Mouse (Mus musculus) adipose tissue, adult 10 weeks (tissue): ENCODE results near the gene Krtap6-2. TPM values are rescaled to one million over a fixed set of nuclear protein-coding genes. Genes with fewer than 3 reads are reported as not detected.

Experiments
- polyA plus RNA-seq: library from polyadenylated mRNA; stranded (reverse); fragments of 350-450 nt; fragmentation: Illumina TruSeq; extraction: RNeasy Lipid Tissue Mini Kit (QIAGEN cat#74804); gene quantifications from one replicate; pipeline ENCODE4 v1.2.3, GENCODE M21; 2014; ENCODE audit warnings: low read depth, low replicate concordance

Krtap6-2 gene
- not detected for polyA plus RNA-seq

GRCm38 (mm10) chr16:89420011-89420410, at the start of gene Krtap6-2:
Gene Krtap6-2 (minus strand): TSS chr16:89420111.

GRCm38 (mm10) chr16:89403768-89404167, 16.1 kb downstream of the Krtap6-2 start, which contains the start of gene Krtap21-1:
Gene Krtap21-1 (minus strand): TSS chr16:89403868.

Other genes with a start within 250 kb of the Krtap6-2 start
- gene 1110057P08Rik, start 245.4 kb downstream of the Krtap6-2 start, polyA plus RNA-seq = not detected
- not detected for gene Krtap20-2, start 214.2 kb downstream of the Krtap6-2 start, polyA plus RNA-seq
- not detected for gene Krtap21-1, start 16.2 kb downstream of the Krtap6-2 start, polyA plus RNA-seq
- not detected for gene Krtap8-1, start 67.8 kb upstream of the Krtap6-2 start, polyA plus RNA-seq
- not detected for gene Krtap7-1, start 88.2 kb upstream of the Krtap6-2 start, polyA plus RNA-seq
- gene Krtap11-1, start 151.1 kb upstream of the Krtap6-2 start, polyA plus RNA-seq = not detected